Comparison of ENCODE assay signal across 10 mouse cellular contexts in genomic region chr5:21257126-21257525, GRCm38 (mm10).
"Had no signal": no experiment of that assay in that cellular context is flagged by ENCODE, and none has a peak within 500 bp of the region (broad histone marks: within the 10 kb centered on the region; RNA-seq: fewer than 3 reads in every experiment).

No protein-coding gene starts in this region.

- H3K9ac ChIP-seq: limb, embryonic 13.5 days; lung, embryonic 14.5 days; neural tube, embryonic 12.5 days had no signal

- H3K27ac ChIP-seq: limb, embryonic 13.5 days; midbrain, embryonic 10.5 days; neural tube, embryonic 12.5 days had no signal

- H3K4me3 ChIP-seq: limb, embryonic 13.5 days; midbrain, embryonic 10.5 days; myocyte; neural tube, embryonic 12.5 days had no signal

- H3K9me3 ChIP-seq: limb, embryonic 13.5 days; midbrain, embryonic 10.5 days; neural tube, embryonic 12.5 days had no signal

- H3K36me3 ChIP-seq: limb, embryonic 13.5 days; midbrain, embryonic 10.5 days; neural tube, embryonic 12.5 days had no signal

- H3K27me3 ChIP-seq: limb, embryonic 13.5 days; neural tube, embryonic 12.5 days had no signal

- DNase-seq: kidney, adult 8-10 months; left cerebral cortex, postnatal 4 days; lung, postnatal 10 days; lung, postnatal 4 days; midbrain, embryonic 14.5 days had no signal
